In the genomic region with DNA sequence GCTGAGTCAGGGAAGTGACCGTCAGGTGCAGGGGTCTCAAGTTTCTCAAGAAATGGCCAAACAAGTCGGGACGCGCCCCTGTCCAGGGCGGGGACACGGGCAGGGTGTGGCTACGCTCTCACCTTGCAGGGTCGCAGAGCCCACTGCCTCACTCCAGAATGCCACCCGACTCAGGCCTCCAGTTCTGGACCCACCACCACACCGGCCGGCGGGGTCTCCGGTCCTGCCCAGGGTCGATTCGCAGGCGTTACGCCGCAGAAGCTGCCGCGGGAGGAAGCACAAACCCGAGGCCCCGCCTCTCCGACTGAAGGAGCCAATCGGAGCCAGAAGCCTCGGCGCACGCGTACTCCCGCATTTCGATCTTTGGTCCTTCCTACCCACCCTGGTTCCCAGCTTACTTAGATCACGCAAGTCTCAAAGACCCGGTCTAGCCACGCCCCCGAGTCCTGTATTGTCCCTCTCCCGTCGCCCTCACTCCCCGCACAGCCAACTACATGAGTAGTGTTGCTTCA, we compare ENCODE assay signal across 8 mouse cellular contexts. TPM values are rescaled to one million over a fixed set of nuclear protein-coding genes. Genes with fewer than 3 reads are reported as not detected.
DNase-seq lines count a peak whose midpoint lies in the region; ATAC-seq and TF ChIP-seq lines count a peak whose summit lies in the region.

A gene (minus strand): TSS at position 306 of the 512 bp plus-strand sequence.

- H3K9me3 ChIP-seq in ES-Bruce4 (replicated peaks; ENCODE audit: control insufficient read depth, insufficient read depth, low read length, poor library complexity, severe bottlenecking) = no peaks in the 10 kb centered on the region
- no peaks in the 10 kb centered on the region for H3K9me3 ChIP-seq in forebrain, embryonic 13.5 days (replicated peaks)
- H3K9me3 ChIP-seq in liver, postnatal 0 days (ENCODE audit: low read length) = no peaks in the 10 kb centered on the region
- no peaks in the 10 kb centered on the region for H3K9me3 ChIP-seq in neural tube, embryonic 14.5 days (ENCODE audit: control insufficient read depth, low read length)

- H3K27me3 ChIP-seq in ES-Bruce4 (ENCODE audit: control insufficient read depth, insufficient read depth, low read length, poor library complexity, severe bottlenecking) = no peaks in the 10 kb centered on the region
- H3K27me3 ChIP-seq in forebrain, embryonic 13.5 days = no peaks in the 10 kb centered on the region
- no peaks in the 10 kb centered on the region for H3K27me3 ChIP-seq in liver, postnatal 0 days (ENCODE audit: insufficient read depth, low read length)
- H3K27me3 ChIP-seq in neural tube, embryonic 14.5 days (ENCODE audit: control insufficient read depth, insufficient read depth, low read length) = no peaks in the 10 kb centered on the region

- H3K36me3 ChIP-seq in ES-Bruce4 (ENCODE audit: control insufficient read depth, insufficient read depth, low read length, poor library complexity, severe bottlenecking) = no peaks in the 10 kb centered on the region; the same call in 1 of the 2 replicates
- peaks cover 16% of the 10 kb centered on the region for H3K36me3 ChIP-seq in forebrain, embryonic 13.5 days (ENCODE audit: poor library complexity, severe bottlenecking)
- H3K36me3 ChIP-seq in liver, postnatal 0 days (replicated peaks; ENCODE audit: insufficient read depth, low read length) = peaks cover 13% of the 10 kb centered on the region; the same call in 1 of the 2 replicates
- no peaks in the 10 kb centered on the region for H3K36me3 ChIP-seq in neural tube, embryonic 14.5 days (ENCODE audit: control insufficient read depth, insufficient read depth, low read length)

- H3K4me2 ChIP-seq in forebrain, embryonic 13.5 days = peak within 1 kb of the TSS; percentile 90
- H3K4me2 ChIP-seq in liver, postnatal 0 days (ENCODE audit: low read depth, low read length) = peak within 1 kb of the TSS; percentile 94
- peak within 1 kb of the TSS; percentile 95 for H3K4me2 ChIP-seq in neural tube, embryonic 14.5 days (ENCODE audit: low read depth, low read length)

- DNase-seq in heart, postnatal 10 days = peak; percentile 96
- peak; percentile 71 for DNase-seq in large intestine, adult 2 months (ENCODE audit: low read depth, low spot score)
- peak; percentile 93 for DNase-seq in liver, postnatal 0 days
- DNase-seq in testis, postnatal 10 days (ENCODE audit: low spot score) = peak; percentile 97

- intact Hi-C loops in heart, postnatal 10 days (cut with DNase I) = no loop called here

- WGBS in forebrain, embryonic 13.5 days = under 1% methylated on average over 37 of the region's 37 CpGs
- WGBS in large intestine, adult 2 months = under 1% methylated on average over 37 of the region's 37 CpGs
- WGBS in liver, postnatal 0 days (ENCODE audit: insufficient replicate concordance) = under 1% methylated on average over 37 of the region's 37 CpGs
- 0% methylated on average over 37 of the region's 37 CpGs for WGBS in neural tube, embryonic 14.5 days

- peak within 1 kb of the TSS; percentile 69 for H3K9ac ChIP-seq in ES-Bruce4 (ENCODE audit: low read depth, poor library complexity, severe bottlenecking)
- peak within 1 kb of the TSS; percentile 85 for H3K9ac ChIP-seq in forebrain, embryonic 13.5 days
- peak within 1 kb of the TSS; percentile 87 for H3K9ac ChIP-seq in liver, postnatal 0 days (replicated peaks)
- H3K9ac ChIP-seq in neural tube, embryonic 14.5 days (replicated peaks; ENCODE audit: low read depth, low read length) = peak within 1 kb of the TSS; percentile 68

- peak; percentile 84; the same call in 1 of the 2 replicates for ATAC-seq in cerebellum, adult (ENCODE audit: insufficient number of reproducible peaks, low FRiP score, low TSS enrichment)
- ATAC-seq in forebrain, embryonic 13.5 days = peak; percentile 92
- ATAC-seq in liver, postnatal 0 days = peak; percentile 58
- ATAC-seq in neural tube, embryonic 14.5 days (ENCODE audit: low read depth) = peak; percentile 90

- H3K4me1 ChIP-seq in ES-Bruce4 (ENCODE audit: control insufficient read depth, insufficient read depth, low read length) = peaks cover 2% of the 10 kb centered on the region
- H3K4me1 ChIP-seq in forebrain, embryonic 13.5 days = peaks cover 41% of the 10 kb centered on the region
- peaks cover 68% of the 10 kb centered on the region for H3K4me1 ChIP-seq in liver, postnatal 0 days (ENCODE audit: insufficient read depth)
- peaks cover 14% of the 10 kb centered on the region for H3K4me1 ChIP-seq in neural tube, embryonic 14.5 days (ENCODE audit: control insufficient read depth, insufficient read depth, low read length)

- peak; percentile 57 for TF ChIP-seq POLR2A in ES-Bruce4 (IDR thresholded peaks at IDR 0.05; ENCODE audit: insufficient read depth, low read length)

- no peak for TF ChIP-seq CTCF in ES-Bruce4 (IDR thresholded peaks at IDR 0.05; ENCODE audit: low read depth, low read length)
- no peak for TF ChIP-seq CTCF in liver, postnatal 0 days (IDR thresholded peaks at IDR 0.05; ENCODE audit: low read depth)

- TF ChIP-seq EP300 in ES-Bruce4 (IDR thresholded peaks at IDR 0.05; ENCODE audit: insufficient read depth, low read depth, low read length) = no peak
- no peak for TF ChIP-seq EP300 in liver, postnatal 0 days (IDR thresholded peaks at IDR 0.05; ENCODE audit: low read depth)

- peak within 1 kb of the TSS; percentile 29 for H3K27ac ChIP-seq in ES-Bruce4 (ENCODE audit: insufficient read depth, low read length)
- peak within 1 kb of the TSS; percentile 75 for H3K27ac ChIP-seq in forebrain, embryonic 13.5 days
- peak within 1 kb of the TSS; percentile 41; the same call in 1 of the 2 replicates for H3K27ac ChIP-seq in liver, postnatal 0 days (ENCODE audit: low read depth)
- H3K27ac ChIP-seq in neural tube, embryonic 14.5 days (ENCODE audit: low read depth, low read length) = peak within 1 kb of the TSS; percentile 52

- H3K4me3 ChIP-seq in ES-Bruce4 (ENCODE audit: low read depth, low read length) = peak within 1 kb of the TSS; percentile 74
- peak within 1 kb of the TSS; percentile 81 for H3K4me3 ChIP-seq in forebrain, embryonic 13.5 days
- H3K4me3 ChIP-seq in liver, postnatal 0 days (ENCODE audit: low read depth, low read length) = peak within 1 kb of the TSS; percentile 89
- peak within 1 kb of the TSS; percentile 69 for H3K4me3 ChIP-seq in neural tube, embryonic 14.5 days (ENCODE audit: low read depth, low read length)

RNA-seq across cellular contexts. Expression of the gene that starts here (rescaled TPM):
- 26.3 and 33.1 TPM in 2 replicates for polyA plus RNA-seq in ES-Bruce4 (2011; ENCODE audit: insufficient read depth, insufficient read length, low read depth, missing spikeins)
- polyA plus RNA-seq in forebrain, embryonic 13.5 days (2015; fragmentation: Nextera tagmentation; extraction: Ambion mirVana) = 21.7 and 26.2 TPM in 2 replicates
- total RNA-seq in heart, postnatal 10 days (2021) = 10 to 100 TPM; 19.0 to 20.5 TPM
- polyA plus RNA-seq in large intestine, adult 2 months (2012; rRNA removed) = 24.6 and 48.3 TPM in 2 replicates
- polyA plus RNA-seq in liver, postnatal 0 days (2015; fragmentation: Nextera tagmentation; extraction: Ambion mirVana) = 8.5 and 9.0 TPM in 2 replicates
- polyA plus RNA-seq in neural tube, embryonic 14.5 days (2014; fragmentation: Nextera tagmentation; extraction: Ambion mirVana) = 9.4 and 12.7 TPM in 2 replicates

Comparison
In these comparisons a context has a peak if more than half of its experiments do, and no peak if none do; other contexts are left out.
1. Peak in every context shown above with its lines: DNase-seq, ATAC-seq, H3K4me3 ChIP-seq and H3K27ac ChIP-seq.